Comparison of ENCODE assay signal across 11 mouse cellular contexts in the genomic region with DNA sequence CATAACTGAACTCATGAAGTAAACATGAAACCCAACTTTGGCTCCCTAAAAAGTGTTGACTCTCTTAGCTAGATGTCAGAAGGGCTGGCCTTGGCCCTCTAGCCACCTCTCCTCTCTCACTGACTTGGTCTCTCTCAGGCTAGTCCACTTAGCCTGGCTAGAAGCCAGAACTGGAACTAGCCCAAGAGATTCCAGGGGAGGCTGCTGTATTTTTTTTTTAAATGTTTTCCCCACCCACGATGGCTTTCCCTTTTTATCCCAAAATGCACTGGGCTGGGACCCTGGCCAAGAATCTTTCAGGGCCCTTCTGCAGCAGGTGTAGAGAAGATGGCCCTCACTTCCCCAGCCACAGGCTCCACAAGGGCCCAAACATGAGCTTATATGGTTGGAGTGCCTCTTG. TPM values are rescaled to one million over a fixed set of nuclear protein-coding genes. Genes with fewer than 3 reads are reported as not detected.
DNase-seq lines count a peak whose midpoint lies in the region; ATAC-seq and TF ChIP-seq lines count a peak whose summit lies in the region.
"Had no signal": no experiment of that assay in that cellular context is flagged by ENCODE, and none has a peak within 500 bp of the region (broad histone marks: within the 10 kb centered on the region; RNA-seq: fewer than 3 reads in every experiment).

No protein-coding gene starts in this region.

- no peak for TF ChIP-seq CTCF in liver, postnatal 0 days (IDR thresholded peaks at IDR 0.05; ENCODE audit: low read depth)

- TF ChIP-seq POLR2A in limb, embryonic 14.5 days (IDR thresholded peaks at IDR 0.05; ENCODE audit: borderline replicate concordance, extremely low read depth, insufficient read depth, insufficient read length): no peak

- 0 out of 2 replicates have a peak overlapping the region, but pooled peaks have one; percentile 6 for H3K9ac ChIP-seq in heart, embryonic 12.5 days
- H3K9ac ChIP-seq in limb, embryonic 14.5 days (ENCODE audit: low read depth, low read length, severe bottlenecking): no peak overlapping the region
- no peak overlapping the region for H3K9ac ChIP-seq in forebrain, embryonic 11.5 days (ENCODE audit: low read length)
- no peak overlapping the region for H3K9ac ChIP-seq in liver, postnatal 0 days (replicated peaks)
- H3K9ac ChIP-seq: embryonic facial prominence, embryonic 12.5 days; stomach, embryonic 15.5 days had no signal

- H3K4me3 ChIP-seq in heart, embryonic 12.5 days: no peak overlapping the region
- no peak overlapping the region for H3K4me3 ChIP-seq in limb, embryonic 14.5 days (replicated peaks; ENCODE audit: low read length)
- no peak overlapping the region for H3K4me3 ChIP-seq in forebrain, embryonic 11.5 days (ENCODE audit: low read depth, low read length)
- no peak overlapping the region for H3K4me3 ChIP-seq in liver, postnatal 0 days (ENCODE audit: low read depth, low read length)
- H3K4me3 ChIP-seq: embryonic facial prominence, embryonic 12.5 days; stomach, embryonic 15.5 days had no signal

- peaks cover 64% of the 10 kb centered on the region for H3K4me1 ChIP-seq in heart, embryonic 12.5 days (replicated peaks)
- peaks cover 51% of the 10 kb centered on the region for H3K4me1 ChIP-seq in limb, embryonic 14.5 days (ENCODE audit: control insufficient read depth, insufficient read depth, low read length)
- peaks cover 4% of the 10 kb centered on the region; the same call in 1 of the 2 replicates for H3K4me1 ChIP-seq in forebrain, embryonic 11.5 days (replicated peaks; ENCODE audit: control insufficient read depth, insufficient read depth, low read length)
- H3K4me1 ChIP-seq in liver, postnatal 0 days (ENCODE audit: insufficient read depth): peaks cover 6% of the 10 kb centered on the region; the same call in 1 of the 2 replicates

- H3K36me3 ChIP-seq in heart, embryonic 12.5 days: no peaks in the 10 kb centered on the region
- H3K36me3 ChIP-seq in limb, embryonic 14.5 days (ENCODE audit: control insufficient read depth, insufficient read depth, low read length): no peaks in the 10 kb centered on the region
- H3K36me3 ChIP-seq in forebrain, embryonic 11.5 days (ENCODE audit: control insufficient read depth, insufficient read depth, low read length): no peaks in the 10 kb centered on the region
- H3K36me3 ChIP-seq in liver, postnatal 0 days (replicated peaks; ENCODE audit: insufficient read depth, low read length): no peaks in the 10 kb centered on the region
- H3K36me3 ChIP-seq: embryonic facial prominence, embryonic 12.5 days; G1E; stomach, embryonic 15.5 days had no signal

- WGBS in heart, embryonic 12.5 days: 36% methylated on average over 1 of the region's 1 CpGs
- 15% methylated on average over 1 of the region's 1 CpGs for WGBS in limb, embryonic 14.5 days
- 70% methylated on average over 1 of the region's 1 CpGs for WGBS in forebrain, embryonic 11.5 days
- 57% methylated on average over 1 of the region's 1 CpGs for WGBS in liver, postnatal 0 days (ENCODE audit: insufficient replicate concordance)

- H3K4me2 ChIP-seq in heart, embryonic 12.5 days: no peak overlapping the region
- 0 out of 2 replicates have a peak overlapping the region, but pooled peaks have one; percentile 24 for H3K4me2 ChIP-seq in limb, embryonic 14.5 days (replicated peaks; ENCODE audit: low read depth, low read length, severe bottlenecking)
- no peak overlapping the region for H3K4me2 ChIP-seq in forebrain, embryonic 11.5 days (ENCODE audit: low read depth, low read length, severe bottlenecking)
- no peak overlapping the region for H3K4me2 ChIP-seq in liver, postnatal 0 days (ENCODE audit: low read depth, low read length)
- H3K4me2 ChIP-seq: embryonic facial prominence, embryonic 12.5 days; stomach, embryonic 15.5 days had no signal

- no peak for ATAC-seq in heart, embryonic 12.5 days (ENCODE audit: insufficient number of reproducible peaks, low FRiP score)
- no peak for ATAC-seq in limb, embryonic 14.5 days (ENCODE audit: low FRiP score, low read depth)
- no peak for ATAC-seq in forebrain, embryonic 11.5 days (replicated peaks; ENCODE audit: low FRiP score)
- ATAC-seq in liver, postnatal 0 days: no peak

- H3K27me3 ChIP-seq in heart, embryonic 12.5 days (replicated peaks): peaks cover 60% of the 10 kb centered on the region
- H3K27me3 ChIP-seq in limb, embryonic 14.5 days (ENCODE audit: control insufficient read depth, insufficient read depth, low read length): peaks cover 17% of the 10 kb centered on the region
- H3K27me3 ChIP-seq in forebrain, embryonic 11.5 days (ENCODE audit: control insufficient read depth, insufficient read depth, low read length): peaks cover 24% of the 10 kb centered on the region
- H3K27me3 ChIP-seq in liver, postnatal 0 days (ENCODE audit: insufficient read depth, low read length): peaks cover 45% of the 10 kb centered on the region

- DNase-seq in right cerebral cortex, postnatal 14 days: peak; percentile 48
- no peak for DNase-seq in right cerebral cortex, postnatal 10 days (ENCODE audit: low spot score in 2 of 2)
- peak; percentile 60 for DNase-seq in limb, embryonic 14.5 days (ENCODE audit: low spot score)
- DNase-seq in layer of hippocampus, adult 11-12 months (ENCODE audit: low spot score): no peak
- no peak for DNase-seq in embryo, embryonic 9.5 days (ENCODE audit: extremely low spot score)
- DNase-seq in forebrain, embryonic 11.5 days (ENCODE audit: low spot score): no peak
- DNase-seq in liver, postnatal 0 days: no peak

- H3K27ac ChIP-seq in heart, embryonic 12.5 days (ENCODE audit: poor library complexity, severe bottlenecking): peak overlapping the region; percentile 29; the same call in 1 of the 2 replicates
- peak overlapping the region; percentile 22; the same call in 1 of the 2 replicates for H3K27ac ChIP-seq in limb, embryonic 14.5 days (replicated peaks; ENCODE audit: low read depth, low read length)
- H3K27ac ChIP-seq in forebrain, embryonic 11.5 days (ENCODE audit: low read depth, low read length): no peak overlapping the region
- no peak overlapping the region for H3K27ac ChIP-seq in liver, postnatal 0 days (ENCODE audit: low read depth)
- H3K27ac ChIP-seq: stomach, embryonic 15.5 days had no signal

- no peaks in the 10 kb centered on the region for H3K9me3 ChIP-seq in heart, embryonic 12.5 days (replicated peaks)
- no peaks in the 10 kb centered on the region for H3K9me3 ChIP-seq in limb, embryonic 14.5 days (ENCODE audit: control insufficient read depth, low read length)
- no peaks in the 10 kb centered on the region for H3K9me3 ChIP-seq in forebrain, embryonic 11.5 days (ENCODE audit: control insufficient read depth, low read length)
- H3K9me3 ChIP-seq in liver, postnatal 0 days (ENCODE audit: low read length): no peaks in the 10 kb centered on the region
- H3K9me3 ChIP-seq: embryonic facial prominence, embryonic 12.5 days; G1E; stomach, embryonic 15.5 days had no signal

- TF ChIP-seq EP300 in liver, postnatal 0 days (IDR thresholded peaks at IDR 0.05; ENCODE audit: low read depth): no peak

RNA-seq across cellular contexts. Expression of gene Adam33, which starts 4.2 kb away (rescaled TPM):
- 9.8 and 12.0 TPM in 2 replicates for polyA plus RNA-seq in heart, embryonic 12.5 days (2016; fragmentation: Nextera tagmentation; extraction: Ambion mirVana)
- 104 and 121 TPM in 2 replicates for polyA plus RNA-seq in limb, embryonic 14.5 days (2012; rRNA removed)
- 30.7 and 33.8 TPM in 2 replicates for polyA plus RNA-seq in limb, embryonic 14.5 days (2014; fragmentation: Nextera tagmentation; extraction: Ambion mirVana)
- 0.36 and 0.95 TPM in 2 replicates for polyA plus RNA-seq in forebrain, embryonic 11.5 days (2014; fragmentation: Nextera tagmentation; extraction: Ambion mirVana)
- polyA plus RNA-seq in liver, postnatal 0 days (2015; fragmentation: Nextera tagmentation; extraction: Ambion mirVana): 1.2 TPM in 2 replicates
- polyA plus RNA-seq: G1E had no signal

RNA-seq across cellular contexts. Expression of gene Gfra4, which starts 16.5 kb away (rescaled TPM):
- polyA plus RNA-seq in heart, embryonic 12.5 days (2016; fragmentation: Nextera tagmentation; extraction: Ambion mirVana): 3.3 and 3.8 TPM in 2 replicates
- polyA plus RNA-seq in limb, embryonic 14.5 days (2012; rRNA removed): 56.1 and 72.8 TPM in 2 replicates
- polyA plus RNA-seq in limb, embryonic 14.5 days (2014; fragmentation: Nextera tagmentation; extraction: Ambion mirVana): 33.3 and 38.6 TPM in 2 replicates
- polyA plus RNA-seq in forebrain, embryonic 11.5 days (2014; fragmentation: Nextera tagmentation; extraction: Ambion mirVana): 3.4 and 4.0 TPM in 2 replicates
- polyA plus RNA-seq in liver, postnatal 0 days (2015; fragmentation: Nextera tagmentation; extraction: Ambion mirVana): 0.07 and 0.26 TPM in 2 replicates
- polyA plus RNA-seq: G1E had no signal

RNA-seq across cellular contexts. Expression of gene Siglec1, which starts 27.2 kb away (rescaled TPM):
- 0.08 and 0.14 TPM in 2 replicates for polyA plus RNA-seq in heart, embryonic 12.5 days (2016; fragmentation: Nextera tagmentation; extraction: Ambion mirVana)
- 0.87 and 1.2 TPM in 2 replicates for polyA plus RNA-seq in limb, embryonic 14.5 days (2012; rRNA removed)
- 0.51 and 0.94 TPM in 2 replicates for polyA plus RNA-seq in limb, embryonic 14.5 days (2014; fragmentation: Nextera tagmentation; extraction: Ambion mirVana)
- polyA plus RNA-seq in forebrain, embryonic 11.5 days (2014; fragmentation: Nextera tagmentation; extraction: Ambion mirVana): 0.13 and 0.36 TPM in 2 replicates
- polyA plus RNA-seq in liver, postnatal 0 days (2015; fragmentation: Nextera tagmentation; extraction: Ambion mirVana): 1.9 and 2.0 TPM in 2 replicates
- polyA plus RNA-seq: G1E had no signal

Comparison
In these comparisons a context has a peak if more than half of its experiments do, and no peak if none do; other contexts are left out.
1. DNase-seq: peak in right cerebral cortex, postnatal 14 days (single experiment) and limb, embryonic 14.5 days (single experiment); none in right cerebral cortex, postnatal 10 days (0 of 2), layer of hippocampus, adult 11-12 months (single experiment), embryo, embryonic 9.5 days (single experiment), forebrain, embryonic 11.5 days (single experiment) and liver, postnatal 0 days (single experiment).
2. H3K27ac ChIP-seq: peak in heart, embryonic 12.5 days (single experiment) and limb, embryonic 14.5 days (single experiment); none in forebrain, embryonic 11.5 days (single experiment) and liver, postnatal 0 days (single experiment).